Mouse (Mus musculus) midbrain, postnatal 0 days (tissue): ENCODE results near the gene Rpl28. TPM values are rescaled to one million over a fixed set of nuclear protein-coding genes. Genes with fewer than 3 reads are reported as not detected.

Source experiments
- ATAC-seq: fragments of 200-750 bp; cut with Nextera tagmentation; 2 replicates; pipeline ENCODE4 v1.8.0; 2017; ENCODE audit warnings: moderate number of reproducible peaks, mild to moderate bottlenecking, moderate TSS enrichment, moderate library complexity; ENCODE audit not compliant: low FRiP score
- DNase-seq: peaks from one replicate; pipeline ENCODE4 v3.0.0-alpha.2; 2015; ENCODE audit warnings: low spot score
- H3K27ac ChIP-seq: fragments of 300-500 bp; sonication (generic); 2 replicates; pipeline ENCODE4 v1.5.1; 2014; ENCODE audit warnings: low read depth, mild to moderate bottlenecking, low read length, mixed read lengths
- H3K27me3 ChIP-seq: fragments of 300-500 bp; sonication (generic); 2 replicates; pipeline ENCODE4 v1.6.1; 2014; ENCODE audit warnings: low read length, control low read depth, mixed read lengths; ENCODE audit not compliant: insufficient read depth
- H3K36me3 ChIP-seq: fragments of 300-500 bp; sonication (generic); 2 replicates; pipeline ENCODE4 v1.6.1; 2014; ENCODE audit warnings: low read length, control low read depth, mixed read lengths; ENCODE audit not compliant: insufficient read depth
- H3K4me1 ChIP-seq: fragments of 300-500 bp; sonication (generic); 2 replicates; pipeline ENCODE4 v1.6.1; 2014; ENCODE audit warnings: mild to moderate bottlenecking, control low read depth, antibody characterized with exemption, low read length, mixed read lengths; ENCODE audit not compliant: insufficient read depth
- H3K4me2 ChIP-seq: fragments of 300-500 bp; sonication (generic); 2 replicates; pipeline ENCODE4 v1.6.1; 2014; ENCODE audit warnings: low read depth, mild to moderate bottlenecking, low read length, mixed read lengths; ENCODE audit not compliant: poor library complexity, severe bottlenecking
- H3K4me3 ChIP-seq: fragments of 300-500 bp; sonication (generic); 2 replicates; pipeline ENCODE4 v1.5.1; 2014; ENCODE audit warnings: low read depth, mild to moderate bottlenecking, low read length, moderate library complexity
- H3K9ac ChIP-seq: fragments of 300-500 bp; sonication (generic); replicated peaks from 2 replicates; pipeline ENCODE4 v1.6.1; 2014; ENCODE audit warnings: mild to moderate bottlenecking, low read length, moderate library complexity, mixed read lengths; ENCODE audit not compliant: poor library complexity, severe bottlenecking
- H3K9me3 ChIP-seq: fragments of 300-500 bp; sonication (generic); 2 replicates; pipeline ENCODE4 v1.6.1; 2016; ENCODE audit warnings: low read length, control low read depth
- CTCF ChIP-seq: IDR thresholded peaks from 2 replicates; pipeline ENCODE4 v1.5.1; 2016; ENCODE audit warnings: antibody characterized with exemption, mild to moderate bottlenecking
- WGBS: fragments of 180-500 bp; shearing (Covaris S2); extraction: QIAGEN DNeasy Blood & Tissue Kit; methylation state at CpG from one replicate; pipeline ENCODE4 v1.1.7; 2014; 5-methylcytosine and 5-hydroxymethylcytosine counted together
- polyA plus RNA-seq: library from polyadenylated mRNA; unstranded; fragments of >200 nt; fragmentation: Nextera tagmentation; extraction: Ambion mirVana; gene quantifications from 2 replicates; pipeline ENCODE4 v1.2.1, GENCODE M21; 2015
- total RNA-seq: library from RNA; depleted of rRNA; stranded (reverse); fragments of >200 nt; gene quantifications from 2 replicates; pipeline ENCODE4 v1.2.3, GENCODE M21; 2014; rRNA removed

Gene Rpl28
- total and polyA plus RNA-seq, 2 experiments from 2014 or later: 177 to 289 TPM

- no peaks in the 10 kb centered on the region for H3K36me3 ChIP-seq
- H3K27me3 ChIP-seq: no peaks in the 10 kb centered on the region
- peak overlapping the region; percentile 80 for H3K27ac ChIP-seq
- peak; percentile 17; the same call in 1 of the 2 replicates for TF ChIP-seq CTCF
- WGBS: under 1% methylated on average over 34 of the region's 34 CpGs
- ATAC-seq (peak; percentile 19; the same call in 1 of the 2 replicates), DNase-seq (peak; percentile 83)
- H3K4me3 ChIP-seq: peak overlapping the region; percentile 58
- H3K4me1 ChIP-seq: peaks cover 7% of the 10 kb centered on the region; the same call in 1 of the 2 replicates
- peak overlapping the region; percentile 65 for H3K4me2 ChIP-seq
- peak overlapping the region; percentile 61 for H3K9ac ChIP-seq
- no peaks in the 10 kb centered on the region for H3K9me3 ChIP-seq
Observed at GRCm38 (mm10) chr7:4843604-4844244, 51.0 kb downstream of the Rpl28 start.

GRCm38 (mm10) chr7:4844245-4844916, 51.7 kb downstream of the Rpl28 start, which contains the start of gene Shisa7:
Gene Shisa7 (minus strand): TSS chr7:4844696.
- no peaks in the 10 kb centered on the region for H3K27me3 ChIP-seq
- H3K4me1 ChIP-seq: peaks cover 7% of the 10 kb centered on the region; the same call in 1 of the 2 replicates
- H3K4me3 ChIP-seq: peak within 1 kb of the TSS; percentile 58
- H3K27ac ChIP-seq: peak within 1 kb of the TSS; percentile 80
- ATAC-seq (peak; percentile 61), DNase-seq (no peak)
- H3K4me2 ChIP-seq: peak within 1 kb of the TSS; percentile 65
- H3K9ac ChIP-seq: peak within 1 kb of the TSS; percentile 61
- H3K9me3 ChIP-seq: no peaks in the 10 kb centered on the region
- TF ChIP-seq CTCF: no peak
- WGBS: 0% methylated on average over 20 of the region's 41 CpGs
- H3K36me3 ChIP-seq: no peaks in the 10 kb centered on the region

Other genes starting within 250 kb of the Rpl28 start
Only the 30 nearest of the 31 such genes appear.
- 84.7 and 147 TPM in 2 replicates for gene Syt5, start 245.3 kb upstream of the Rpl28 start, total RNA-seq
- 184 and 194 TPM in 2 replicates for gene Syt5, start 245.3 kb upstream of the Rpl28 start, polyA plus RNA-seq
- gene Ptprh, start 188.8 kb upstream of the Rpl28 start, total RNA-seq: 2.4 and 3.6 TPM in 2 replicates
- 1.1 and 1.3 TPM in 2 replicates for gene Ptprh, start 188.8 kb upstream of the Rpl28 start, polyA plus RNA-seq
- gene Tmem86b, start 161.5 kb upstream of the Rpl28 start, total RNA-seq: 12.4 and 17.4 TPM in 2 replicates
- gene Tmem86b, start 161.5 kb upstream of the Rpl28 start, polyA plus RNA-seq: 0.76 and 1.00 TPM in 2 replicates
- 103 and 131 TPM in 2 replicates for gene Ppp6r1, start 133.9 kb upstream of the Rpl28 start, total RNA-seq
- gene Ppp6r1, start 133.9 kb upstream of the Rpl28 start, polyA plus RNA-seq: 7.7 and 10.1 TPM in 2 replicates
- gene Hspbp1, start 107.8 kb upstream of the Rpl28 start, total RNA-seq: 247 TPM in 2 replicates
- 193 and 199 TPM in 2 replicates for gene Hspbp1, start 107.8 kb upstream of the Rpl28 start, polyA plus RNA-seq
- 202 and 226 TPM in 2 replicates for gene Brsk1, start 102.3 kb upstream of the Rpl28 start, total RNA-seq
- 6.9 and 7.2 TPM in 2 replicates for gene Brsk1, start 102.3 kb upstream of the Rpl28 start, polyA plus RNA-seq
- gene Tmem150b, start 67.6 kb upstream of the Rpl28 start, total RNA-seq: not detected in 2 replicates
- gene Tmem150b, start 67.6 kb upstream of the Rpl28 start, polyA plus RNA-seq: 0.23 TPM in 1 of 2 replicates, not detected in the other
- 38.9 and 48.8 TPM in 2 replicates for gene Kmt5c, start 52.8 kb upstream of the Rpl28 start, total RNA-seq
- 33.1 and 35.7 TPM in 2 replicates for gene Kmt5c, start 52.8 kb upstream of the Rpl28 start, polyA plus RNA-seq
- gene Cox6b2, start 39.8 kb upstream of the Rpl28 start, total RNA-seq: 6.8 and 12.1 TPM in 2 replicates
- 33.6 and 43.9 TPM in 2 replicates for gene Cox6b2, start 39.8 kb upstream of the Rpl28 start, polyA plus RNA-seq
- not detected in 2 replicates for gene Fam71e2, start 21.6 kb upstream of the Rpl28 start, total RNA-seq
- not detected in 2 replicates for gene Fam71e2, start 21.6 kb upstream of the Rpl28 start, polyA plus RNA-seq
- 1.4 and 2.0 TPM in 2 replicates for gene Il11, start 10.0 kb upstream of the Rpl28 start, total RNA-seq
- 1.7 and 2.5 TPM in 2 replicates for gene Il11, start 10.0 kb upstream of the Rpl28 start, polyA plus RNA-seq
- gene Tmem190, start 9.9 kb upstream of the Rpl28 start, total RNA-seq: not detected in 2 replicates
- 0.39 and 0.48 TPM in 2 replicates for gene Tmem190, start 9.9 kb upstream of the Rpl28 start, polyA plus RNA-seq
- gene Tmem238, start 3.2 kb upstream of the Rpl28 start, total RNA-seq: 14.6 and 16.6 TPM in 2 replicates
- gene Tmem238, start 3.2 kb upstream of the Rpl28 start, polyA plus RNA-seq: 16.0 and 18.2 TPM in 2 replicates
- gene Ube2s, start 19.7 kb downstream of the Rpl28 start, total RNA-seq: 264 and 276 TPM in 2 replicates
- gene Ube2s, start 19.7 kb downstream of the Rpl28 start, polyA plus RNA-seq: 207 and 210 TPM in 2 replicates
- gene Shisa7, start 51.8 kb downstream of the Rpl28 start, total RNA-seq: 51.4 and 68.5 TPM in 2 replicates
- gene Shisa7, start 51.8 kb downstream of the Rpl28 start, polyA plus RNA-seq: 9.3 and 10.1 TPM in 2 replicates
- gene Isoc2b, start 77.4 kb downstream of the Rpl28 start, total RNA-seq: 1.0 and 2.0 TPM in 2 replicates
- gene Isoc2b, start 77.4 kb downstream of the Rpl28 start, polyA plus RNA-seq: 3.7 and 5.8 TPM in 2 replicates
- gene Isoc2a, start 84.3 kb downstream of the Rpl28 start, total RNA-seq: 5.8 and 7.7 TPM in 2 replicates
- 0.38 and 0.52 TPM in 2 replicates for gene Isoc2a, start 84.3 kb downstream of the Rpl28 start, polyA plus RNA-seq
- gene Gm36210, start 113.6 kb downstream of the Rpl28 start, total RNA-seq: 0.57 TPM in 1 of 2 replicates, not detected in the other
- gene Gm36210, start 113.6 kb downstream of the Rpl28 start, polyA plus RNA-seq: 0.32 and 0.43 TPM in 2 replicates
- 10.6 and 12.3 TPM in 2 replicates for gene Zfp628, start 122.3 kb downstream of the Rpl28 start, total RNA-seq
- 5.1 and 5.6 TPM in 2 replicates for gene Zfp628, start 122.3 kb downstream of the Rpl28 start, polyA plus RNA-seq
- 44.8 and 49.7 TPM in 2 replicates for gene Nat14, start 129.2 kb downstream of the Rpl28 start, total RNA-seq
- 33.2 and 35.9 TPM in 2 replicates for gene Nat14, start 129.2 kb downstream of the Rpl28 start, polyA plus RNA-seq
- gene Ssc5d, start 132.9 kb downstream of the Rpl28 start, total RNA-seq: 1.9 and 3.4 TPM in 2 replicates
- 1.2 and 1.6 TPM in 2 replicates for gene Ssc5d, start 132.9 kb downstream of the Rpl28 start, polyA plus RNA-seq
- 0.49 TPM in 1 of 2 replicates, not detected in the other for gene Sbk2, start 171.5 kb downstream of the Rpl28 start, total RNA-seq
- gene Sbk2, start 171.5 kb downstream of the Rpl28 start, polyA plus RNA-seq: 0.20 TPM in 1 of 2 replicates, not detected in the other
- 0.49 and 1.8 TPM in 2 replicates for gene Sbk3, start 178.3 kb downstream of the Rpl28 start, total RNA-seq
- 0.45 and 0.46 TPM in 2 replicates for gene Sbk3, start 178.3 kb downstream of the Rpl28 start, polyA plus RNA-seq
- gene Zfp579, start 203.3 kb downstream of the Rpl28 start, total RNA-seq: 53.2 and 54.3 TPM in 2 replicates
- 43.1 and 43.3 TPM in 2 replicates for gene Zfp579, start 203.3 kb downstream of the Rpl28 start, polyA plus RNA-seq
- gene Zfp524, start 221.5 kb downstream of the Rpl28 start, total RNA-seq: 3.9 and 7.3 TPM in 2 replicates
- gene Zfp524, start 221.5 kb downstream of the Rpl28 start, polyA plus RNA-seq: 2.9 and 3.5 TPM in 2 replicates
- gene Fiz1, start 221.8 kb downstream of the Rpl28 start, total RNA-seq: 35.5 and 36.1 TPM in 2 replicates
- 22.8 and 25.7 TPM in 2 replicates for gene Fiz1, start 221.8 kb downstream of the Rpl28 start, polyA plus RNA-seq
- gene Gm44973, start 222.6 kb downstream of the Rpl28 start, total RNA-seq: not detected in 2 replicates
- gene Gm44973, start 222.6 kb downstream of the Rpl28 start, polyA plus RNA-seq: 1.2 and 2.6 TPM in 2 replicates
- 35.0 and 48.4 TPM in 2 replicates for gene Zfp865, start 227.5 kb downstream of the Rpl28 start, total RNA-seq
- 5.5 and 6.8 TPM in 2 replicates for gene Zfp865, start 227.5 kb downstream of the Rpl28 start, polyA plus RNA-seq
- gene Ccdc106, start 227.7 kb downstream of the Rpl28 start, total RNA-seq: 65.6 and 68.8 TPM in 2 replicates
- 75.4 and 77.3 TPM in 2 replicates for gene Ccdc106, start 227.7 kb downstream of the Rpl28 start, polyA plus RNA-seq
- gene 4632433K11Rik, start 241.2 kb downstream of the Rpl28 start, total RNA-seq: not detected in 2 replicates
- not detected in 2 replicates for gene 4632433K11Rik, start 241.2 kb downstream of the Rpl28 start, polyA plus RNA-seq